Mouse (Mus musculus): ENCODE measurements at regions not wholly inside any gene's neighbourhood (a gene's known extent, or its start where the extent isn't known, plus 50 kb on each side); places are given as distances from the start of the nearest gene placed in this dataset.

DNA sequence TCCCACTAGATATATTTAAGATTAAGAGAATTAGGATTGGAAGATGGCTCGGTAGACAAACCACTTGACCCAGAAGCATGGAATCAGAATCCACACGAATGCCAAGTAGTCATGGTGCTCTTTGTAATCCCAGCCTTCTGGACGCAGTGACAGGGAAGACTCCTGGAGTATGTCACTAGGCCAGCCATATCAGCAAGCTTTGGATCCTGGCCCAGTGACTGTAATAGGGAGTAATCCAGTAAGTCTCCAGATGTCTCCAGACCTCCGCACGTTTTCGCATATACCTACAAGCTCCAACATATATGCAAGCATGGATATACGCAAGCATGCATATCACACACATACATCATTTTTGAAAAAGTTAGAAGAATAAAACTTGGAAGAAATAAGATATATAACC is 73.9 kb upstream of the H2afz start:
- no peak for DNase-seq (ENCODE audit: low read depth, low spot score)

DNA sequence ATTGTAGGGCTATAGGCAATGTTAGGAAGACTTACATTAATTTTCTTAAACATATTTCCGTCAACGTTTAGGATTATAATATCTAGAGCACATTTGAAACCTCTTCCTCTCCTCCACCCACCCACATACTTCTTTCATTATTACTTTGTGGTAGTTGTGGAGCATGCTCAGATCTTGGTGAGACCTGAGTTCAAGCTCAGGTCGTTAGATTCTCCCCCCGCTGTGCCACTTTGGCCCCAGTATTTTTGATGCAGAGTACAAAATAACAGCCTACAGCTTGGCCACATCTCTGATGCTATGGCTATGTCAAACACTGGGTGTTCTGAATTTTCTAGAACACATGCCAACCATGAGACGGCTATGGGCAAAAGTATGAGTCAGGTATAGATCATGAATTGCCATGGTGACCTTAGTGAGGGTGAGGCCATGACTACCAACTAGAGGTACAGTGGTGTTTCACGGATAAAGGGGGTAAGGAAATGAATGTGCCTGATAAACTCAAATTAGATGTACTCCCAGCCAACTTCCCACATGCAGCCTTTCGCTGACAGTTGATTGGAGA is 68.5 kb upstream of the H2afz start:
- DNase-seq (ENCODE audit: low read depth, low spot score): no peak

DNA sequence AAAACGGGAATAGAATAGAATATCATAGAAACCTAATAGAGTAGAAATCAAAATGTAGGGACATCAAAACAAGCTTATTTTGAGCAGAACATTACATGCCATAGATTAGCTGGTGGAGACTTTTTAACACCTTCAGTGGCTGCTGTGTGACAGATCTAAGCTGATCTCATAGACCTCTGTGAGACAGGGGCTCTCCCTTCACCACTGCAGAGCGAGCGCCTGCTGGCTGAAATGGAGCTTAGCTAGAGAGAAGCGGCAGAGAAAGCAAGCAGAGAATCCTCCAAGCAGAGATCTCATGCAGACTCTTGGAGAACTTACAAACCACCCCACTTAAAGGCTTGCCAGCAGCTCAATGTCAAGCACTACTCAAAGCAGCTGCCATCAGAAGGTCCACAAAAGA is 65.5 kb upstream of the H2afz start:
- DNase-seq (ENCODE audit: low read depth, low spot score): no peak

DNA sequence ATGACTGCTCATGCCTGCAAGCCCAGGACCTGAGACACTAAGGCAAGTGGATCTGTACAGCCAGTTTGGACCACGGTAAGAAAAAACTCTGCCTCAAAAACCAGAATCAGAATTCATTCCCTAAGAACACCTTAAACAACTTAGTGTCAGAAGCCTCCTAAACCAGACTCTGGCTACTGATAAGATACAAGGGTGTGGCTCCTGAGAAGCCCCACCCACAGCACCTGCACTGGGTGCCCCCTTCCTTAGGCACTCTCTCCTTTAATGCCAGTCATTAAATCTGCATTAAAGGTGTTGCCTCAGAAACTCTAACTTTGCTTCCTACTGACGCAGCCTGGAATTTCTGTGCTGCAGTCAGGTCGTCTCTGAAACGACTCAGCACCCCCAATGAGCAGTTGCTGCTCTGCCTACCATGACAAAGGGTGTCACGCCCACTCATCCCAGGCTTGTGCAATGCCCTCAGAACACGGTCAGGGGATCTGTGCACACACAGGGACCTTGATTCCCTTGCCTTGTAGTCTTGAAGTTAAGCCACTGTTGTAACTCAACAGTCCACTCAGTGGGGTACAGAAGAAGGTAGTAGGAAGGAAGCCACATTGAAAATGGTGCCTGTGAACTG is 62.8 kb upstream of the H2afz start:
- DNase-seq (ENCODE audit: low read depth, low spot score): peak; percentile 75

DNA sequence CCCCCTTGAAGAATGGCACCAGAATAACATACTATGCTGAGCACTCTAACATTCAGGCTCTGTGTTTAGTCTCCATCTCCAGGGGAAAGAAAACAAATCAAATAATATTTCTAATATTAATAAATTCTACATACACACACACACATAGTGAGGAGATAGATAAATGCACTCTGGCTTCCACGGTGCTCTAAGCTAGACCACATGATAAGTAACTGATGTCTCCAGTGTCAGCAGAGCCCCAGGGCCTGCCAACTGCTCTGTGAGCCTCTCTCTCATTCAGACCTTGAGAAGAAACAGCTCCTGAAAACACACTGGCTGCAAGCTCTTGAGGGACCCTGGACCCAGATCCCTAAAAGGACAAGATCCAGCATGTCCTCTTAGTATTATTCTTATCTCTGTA is 56.9 kb upstream of the H2afz start:
- DNase-seq (ENCODE audit: low read depth, low spot score): no peak

DNA sequence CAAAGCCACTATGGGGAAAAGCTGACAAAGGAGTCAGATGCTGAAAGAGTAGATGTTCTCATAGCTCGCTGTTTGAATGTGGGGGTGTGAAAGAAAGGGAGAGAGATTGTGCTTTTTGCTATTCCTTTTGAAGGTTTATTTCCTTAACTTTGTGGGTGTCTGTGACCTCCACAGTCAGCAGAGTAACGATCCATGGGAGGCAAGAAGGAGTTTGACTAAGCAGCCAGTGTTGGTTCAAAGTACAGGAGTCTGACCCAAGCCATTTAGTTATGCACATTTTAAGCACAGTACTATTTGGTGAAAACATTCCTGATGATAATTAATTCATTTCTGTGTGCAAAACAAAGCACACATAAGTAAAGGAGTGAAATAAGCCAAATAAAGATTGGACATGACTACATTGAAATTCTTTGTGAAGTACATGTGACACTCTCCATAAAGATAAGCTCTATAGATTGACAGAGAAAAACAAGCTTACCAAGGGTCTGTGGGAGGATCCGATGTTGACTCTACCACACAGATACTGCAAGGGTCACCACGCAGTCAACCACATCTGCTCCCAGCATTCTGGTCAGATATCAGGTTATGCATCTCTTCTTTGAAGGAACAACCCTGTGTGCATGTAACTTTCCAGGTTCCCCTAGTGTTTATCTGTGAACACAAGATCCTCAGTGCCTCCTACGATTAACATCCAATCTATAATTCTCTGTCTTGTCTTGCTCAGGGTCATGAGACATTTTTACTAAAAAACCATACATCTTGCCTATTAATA is 56.2 kb upstream of the H2afz start:
- no peak for DNase-seq (ENCODE audit: low read depth, low spot score)

DNA sequence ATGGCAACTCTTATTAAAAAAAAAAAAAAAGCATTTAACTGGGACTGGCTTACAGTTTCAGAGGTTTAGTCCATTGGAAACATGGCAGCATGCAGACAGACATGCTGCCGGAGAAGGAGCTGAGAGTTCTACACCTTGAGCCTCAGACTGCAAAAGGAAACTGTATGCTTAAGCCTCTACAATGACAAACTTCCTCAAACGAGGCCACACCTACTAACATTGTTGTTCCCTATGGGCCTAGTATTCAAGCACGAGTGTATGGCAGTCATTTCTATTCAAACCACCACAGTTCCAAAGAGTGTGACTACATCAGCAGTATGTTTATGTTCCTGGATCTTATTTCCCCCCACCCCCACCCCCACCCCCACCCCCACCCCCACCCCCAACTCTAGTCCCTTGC is 54.2 kb upstream of the H2afz start:
- no peak for DNase-seq (ENCODE audit: low read depth, low spot score)
